Mouse (Mus musculus) right cerebral cortex, adult 18-20 months (tissue): ENCODE data around the gene Pla2g4a.

Source experiments
- DNase-seq: peaks from one replicate; pipeline ENCODE4 v3.0.0; 2022; ENCODE audit warnings: mixed read lengths

Gene Pla2g4a

GRCm38 (mm10) chr1:149841845-149842244 is 119.2 kb downstream of the Pla2g4a start:
- DNase-seq: no peak

DNA sequence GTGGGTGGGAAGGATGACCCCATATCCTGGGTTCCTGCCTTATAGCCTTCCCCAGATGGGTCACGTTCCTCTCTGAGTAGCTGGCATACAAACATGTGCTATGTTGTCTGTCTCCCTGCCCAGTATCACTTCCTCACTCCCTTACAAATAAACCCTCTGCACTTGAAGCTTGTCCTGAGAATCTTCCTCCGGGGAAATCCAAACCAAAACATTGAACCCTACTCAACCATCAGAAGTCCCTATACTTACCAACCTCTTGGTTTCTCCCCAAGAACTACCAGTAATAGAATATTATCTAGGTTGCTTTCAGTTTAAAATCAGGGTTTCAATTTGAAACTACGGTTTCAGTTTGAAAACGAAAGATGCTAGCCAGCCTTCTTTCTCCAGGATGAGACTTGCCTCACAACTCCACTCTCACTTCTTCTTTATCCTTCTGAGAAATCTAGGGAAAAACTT is 120.1 kb downstream of the Pla2g4a start:
- DNase-seq: no peak

DNA sequence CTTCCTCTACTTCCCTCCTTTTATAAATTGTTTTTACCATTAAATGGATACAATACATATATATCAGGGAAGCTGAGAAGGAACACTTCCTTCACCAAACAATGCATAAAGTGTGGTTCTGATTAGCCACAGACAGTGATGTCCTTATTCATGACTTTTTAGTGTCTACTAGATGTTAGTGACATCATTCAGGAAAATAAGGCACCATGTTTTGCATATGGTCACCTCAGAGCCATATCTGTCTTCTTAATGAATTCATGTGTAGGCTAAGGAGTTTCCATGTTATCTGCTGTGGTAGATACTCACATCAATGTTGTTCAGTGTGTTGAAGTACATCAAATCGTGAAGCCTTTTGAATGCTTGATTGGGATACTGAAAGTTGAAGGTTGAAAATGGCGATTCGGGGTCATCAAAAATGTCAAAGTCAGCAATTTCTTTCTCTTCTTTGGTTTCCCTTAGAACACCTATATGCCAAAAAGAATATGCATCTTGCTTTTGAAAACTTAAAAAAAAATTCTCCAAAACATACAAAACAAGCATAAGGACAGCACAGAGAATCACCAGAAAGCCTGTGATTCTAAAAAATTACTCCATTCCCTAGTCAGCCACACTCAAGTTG is 120.7 kb downstream of the Pla2g4a start:
- DNase-seq: no peak

GRCm38 (mm10) chr1:149836496-149836895 is 124.6 kb downstream of the Pla2g4a start:
- DNase-seq: no peak

GRCm38 (mm10) chr1:149833876-149834275 is 127.2 kb downstream of the Pla2g4a start:
- no peak for DNase-seq

GRCm38 (mm10) chr1:149832952-149833351 is 128.1 kb downstream of the Pla2g4a start:
- DNase-seq: peak; percentile 15

DNA sequence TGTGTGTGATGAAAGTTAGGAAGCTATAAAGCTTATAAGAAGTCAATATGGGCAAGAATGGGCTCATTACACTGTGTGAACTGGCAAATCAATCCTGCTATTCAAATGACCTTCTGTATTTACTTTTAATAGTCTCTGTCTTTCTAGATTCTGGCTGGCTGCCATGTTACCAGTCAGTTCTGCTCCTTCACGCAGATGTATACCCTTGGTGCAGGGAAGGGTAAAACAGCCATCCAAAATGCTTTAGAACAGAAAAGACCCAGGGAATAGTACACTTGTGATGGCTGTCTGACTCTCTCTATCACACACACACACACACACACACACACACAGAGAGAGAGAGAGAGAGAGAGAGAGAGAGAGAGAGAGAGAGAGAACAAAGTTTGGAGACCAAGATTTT is 128.6 kb downstream of the Pla2g4a start:
- no peak for DNase-seq

DNA sequence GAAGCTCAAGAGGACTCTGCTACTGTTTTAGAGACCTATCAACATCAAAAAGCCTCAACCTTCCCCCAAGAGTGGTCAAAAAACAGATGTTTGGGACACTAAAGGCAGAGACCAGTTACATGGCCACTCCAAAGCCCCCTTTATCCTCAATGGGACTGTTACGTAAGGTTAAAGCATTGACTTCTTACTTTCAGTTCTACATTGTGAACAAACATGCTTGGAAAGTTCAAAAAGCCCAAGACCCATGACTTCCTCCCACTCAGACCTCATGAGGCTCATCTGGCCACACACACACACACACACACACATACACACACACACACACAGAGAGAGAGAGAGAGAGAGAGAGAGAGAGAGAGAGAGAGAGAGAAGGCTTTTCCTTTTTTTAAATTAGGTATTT is 130.0 kb downstream of the Pla2g4a start:
- DNase-seq: no peak

GRCm38 (mm10) chr1:149813616-149814345 is 147.3 kb downstream of the Pla2g4a start:
- DNase-seq: no peak

GRCm38 (mm10) chr1:149809527-149809926 is 151.6 kb downstream of the Pla2g4a start:
- DNase-seq: no peak
